Mouse (Mus musculus): Measurements from ENCODE around the gene Cwc22. TPM values are rescaled to one million over a fixed set of nuclear protein-coding genes. Genes with fewer than 3 reads are reported as not detected.

The Cwc22 gene
- polyA plus RNA-seq, 1 experiment from 2014 or later = 29.5 TPM

DNA sequence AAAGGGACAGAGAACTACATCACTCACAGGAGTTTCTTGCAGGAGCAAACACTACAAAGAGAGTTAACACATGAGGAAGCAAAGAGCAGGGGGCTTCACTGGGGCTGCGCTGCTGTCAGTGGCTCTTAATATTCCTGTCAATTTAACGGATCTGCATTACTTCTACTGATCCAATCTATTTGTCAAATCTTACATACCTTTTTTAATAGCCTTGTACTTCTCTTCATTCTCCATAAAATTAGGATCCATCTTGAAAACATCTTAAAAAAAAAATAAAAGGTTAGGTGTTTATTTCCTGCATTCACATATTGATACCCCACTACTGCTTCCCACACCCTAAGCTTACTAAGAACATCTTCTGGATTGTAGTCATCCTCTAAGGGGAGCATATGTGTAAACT, 25.6 kb downstream of the Cwc22 start:
- 93% methylated on average over 2 of the region's 2 CpGs for WGBS
- peaks cover 22% of the 10 kb centered on the region for H3K36me3 ChIP-seq
- H3K9me3 ChIP-seq = no peaks in the 10 kb centered on the region
- H3K4me3 ChIP-seq (replicated peaks) = no peak overlapping the region
- no peak overlapping the region for H3K4me2 ChIP-seq
- H3K9ac ChIP-seq = no peak overlapping the region
- no peak overlapping the region for H3K27ac ChIP-seq
- no peak for ATAC-seq (ENCODE audit: insufficient read depth, low FRiP score, low read depth)
- H3K27me3 ChIP-seq (replicated peaks) = no peaks in the 10 kb centered on the region
- no peaks in the 10 kb centered on the region for H3K4me1 ChIP-seq

GRCm38 (mm10) chr2:77918474-77918873, 27.7 kb downstream of the Cwc22 start:
- 81% methylated on average over 3 of the region's 3 CpGs for WGBS
- peaks cover 16% of the 10 kb centered on the region; the same call in 1 of the 2 replicates for H3K36me3 ChIP-seq

GRCm38 (mm10) chr2:77918006-77918405, 28.2 kb downstream of the Cwc22 start:
- ATAC-seq (ENCODE audit: insufficient read depth, low FRiP score, low read depth) = no peak
- Histone ChIP-seq H3K36me3 (peaks cover 12% of the 10 kb centered on the region; the same call in 1 of the 2 replicates), H3K9me3 (no peaks in the 10 kb centered on the region), H3K4me3 (replicated peaks) (no peak overlapping the region), H3K4me1 (no peaks in the 10 kb centered on the region), H3K27me3 (replicated peaks) (no peaks in the 10 kb centered on the region), H3K27ac (no peak overlapping the region), H3K4me2 (no peak overlapping the region), H3K9ac (no peak overlapping the region)
- WGBS = 77% methylated on average over 2 of the region's 2 CpGs

More at GRCm38 (mm10) chr2:77918474-77918873, 27.7 kb downstream of the Cwc22 start:
- Histone ChIP-seq H3K4me2 (no peak overlapping the region), H3K4me1 (no peaks in the 10 kb centered on the region), H3K9ac (no peak overlapping the region), H3K4me3 (replicated peaks) (no peak overlapping the region), H3K27me3 (replicated peaks) (no peaks in the 10 kb centered on the region), H3K27ac (no peak overlapping the region), H3K9me3 (no peaks in the 10 kb centered on the region)
- ATAC-seq (ENCODE audit: insufficient read depth, low FRiP score, low read depth) = no peak

DNA sequence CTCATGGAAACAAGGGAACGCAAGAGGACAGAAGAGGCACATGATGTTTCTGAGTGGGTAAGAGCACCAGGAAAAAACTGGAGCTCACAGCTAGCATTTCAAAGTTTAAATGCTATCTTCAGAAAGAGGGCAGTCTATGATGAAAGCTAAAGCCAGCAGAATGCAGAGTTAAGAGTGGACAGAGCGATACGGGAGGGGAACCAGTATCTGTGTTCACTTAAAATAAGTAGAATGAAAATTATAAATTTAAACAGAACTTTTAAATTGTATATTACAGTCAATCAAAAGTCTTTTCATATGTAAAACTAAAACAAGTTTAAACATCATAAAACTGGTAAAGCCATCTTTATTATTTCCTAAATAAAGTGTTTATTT, 28.8 kb downstream of the Cwc22 start:
- Histone ChIP-seq H3K4me3 (replicated peaks) (no peak overlapping the region), H3K9me3 (no peaks in the 10 kb centered on the region), H3K27me3 (replicated peaks) (no peaks in the 10 kb centered on the region), H3K27ac (no peak overlapping the region), H3K4me2 (no peak overlapping the region), H3K4me1 (no peaks in the 10 kb centered on the region), H3K9ac (no peak overlapping the region), H3K36me3 (peaks cover 12% of the 10 kb centered on the region)
- 95% methylated on average over 3 of the region's 3 CpGs for WGBS
- ATAC-seq (ENCODE audit: insufficient read depth, low FRiP score, low read depth) = no peak

GRCm38 (mm10) chr2:77916586-77917359, 29.4 kb downstream of the Cwc22 start:
- ATAC-seq (ENCODE audit: insufficient read depth, low FRiP score, low read depth) = no peak
- Histone ChIP-seq H3K4me2 (no peak overlapping the region), H3K9ac (no peak overlapping the region), H3K9me3 (no peaks in the 10 kb centered on the region), H3K4me3 (replicated peaks) (no peak overlapping the region), H3K4me1 (no peaks in the 10 kb centered on the region), H3K27me3 (replicated peaks) (no peaks in the 10 kb centered on the region), H3K27ac (no peak overlapping the region), H3K36me3 (peaks cover 12% of the 10 kb centered on the region)
- WGBS = 81% methylated on average over 8 of the region's 8 CpGs

DNA sequence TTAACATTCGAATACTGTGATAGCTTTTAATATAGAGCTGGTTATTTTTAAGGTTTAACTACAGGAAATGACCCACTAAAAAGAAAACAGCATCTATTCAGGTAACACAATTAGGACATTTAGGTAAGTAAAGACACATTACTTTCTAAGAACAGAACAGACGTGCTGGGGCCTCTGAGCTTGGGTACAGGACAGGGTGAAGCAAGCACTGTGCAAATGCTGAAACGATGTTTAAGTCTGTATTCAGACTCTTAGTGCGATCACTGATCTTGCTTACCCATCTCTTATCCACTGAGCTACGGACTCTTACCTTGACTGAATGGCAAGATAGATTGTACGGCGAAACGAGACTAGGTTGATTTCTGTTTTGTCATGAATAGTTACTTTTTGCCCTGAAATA, 31.0 kb downstream of the Cwc22 start:
- H3K27ac ChIP-seq = no peak overlapping the region
- H3K9ac ChIP-seq = no peak overlapping the region
- no peaks in the 10 kb centered on the region for H3K9me3 ChIP-seq
- H3K27me3 ChIP-seq (replicated peaks) = no peaks in the 10 kb centered on the region
- peaks cover 19% of the 10 kb centered on the region for H3K36me3 ChIP-seq
- ATAC-seq (ENCODE audit: insufficient read depth, low FRiP score, low read depth) = no peak
- H3K4me2 ChIP-seq = no peak overlapping the region
- no peak overlapping the region for H3K4me3 ChIP-seq (replicated peaks)
- 95% methylated on average over 8 of the region's 8 CpGs for WGBS
- H3K4me1 ChIP-seq = no peaks in the 10 kb centered on the region

DNA sequence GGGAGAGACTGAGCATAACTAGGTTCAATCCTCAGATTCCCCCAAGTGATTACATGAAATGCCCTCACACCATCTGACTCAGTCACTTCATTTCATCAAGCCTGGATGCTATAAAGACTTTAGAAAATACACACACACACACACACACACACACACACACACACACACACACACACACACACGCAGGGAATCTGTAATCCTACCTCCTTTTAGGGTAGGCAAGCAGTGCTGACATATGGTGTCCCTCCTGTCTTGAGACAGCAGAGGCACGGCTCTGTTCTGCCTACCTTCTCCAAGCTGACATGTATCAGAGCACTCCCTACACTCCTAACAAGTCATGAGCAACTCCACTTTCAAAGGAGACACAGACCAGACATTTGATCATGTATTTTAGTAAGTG, 32.5 kb downstream of the Cwc22 start:
- Histone ChIP-seq H3K36me3 (peaks cover 19% of the 10 kb centered on the region), H3K4me1 (no peaks in the 10 kb centered on the region)
- 75% methylated on average over 2 of the region's 2 CpGs for WGBS

DNA sequence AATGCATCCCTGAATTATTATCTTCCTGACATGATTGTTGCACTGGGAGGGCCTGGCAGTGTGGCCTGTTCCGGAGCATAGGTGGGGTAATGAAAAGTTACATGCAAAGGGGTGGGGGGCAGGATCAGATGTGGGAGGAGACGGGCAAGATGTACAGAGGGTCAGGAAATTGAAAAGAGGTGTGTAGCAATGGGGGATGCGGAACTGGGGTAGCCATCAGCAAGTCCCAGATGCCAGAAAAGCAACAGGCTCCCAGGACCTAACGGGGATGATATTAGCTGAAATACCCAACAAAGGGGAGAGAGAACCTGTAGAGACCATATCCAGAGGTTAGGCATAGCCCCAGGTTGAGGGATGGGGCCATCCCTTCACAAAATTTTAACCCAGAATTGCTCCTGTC, 34.0 kb downstream of the Cwc22 start:
- Histone ChIP-seq H3K36me3 (peaks cover 18% of the 10 kb centered on the region), H3K27ac (no peak overlapping the region)
- 92% methylated on average over 4 of the region's 4 CpGs for WGBS

More for the DNA sequence above, 32.5 kb downstream of the Cwc22 start:
- H3K27me3 ChIP-seq (replicated peaks) = no peaks in the 10 kb centered on the region
- no peak overlapping the region for H3K9ac ChIP-seq
- no peak overlapping the region for H3K27ac ChIP-seq
- H3K9me3 ChIP-seq = no peaks in the 10 kb centered on the region
- H3K4me2 ChIP-seq = no peak overlapping the region
- no peak for ATAC-seq (ENCODE audit: insufficient read depth, low FRiP score, low read depth)
- H3K4me3 ChIP-seq (replicated peaks) = no peak overlapping the region

GRCm38 (mm10) chr2:77911452-77911851, 34.7 kb downstream of the Cwc22 start:
- no peak overlapping the region for H3K4me2 ChIP-seq
- H3K36me3 ChIP-seq = peaks cover 11% of the 10 kb centered on the region
- H3K27ac ChIP-seq = no peak overlapping the region
- no peaks in the 10 kb centered on the region for H3K27me3 ChIP-seq (replicated peaks)
- WGBS = 73% methylated on average over 2 of the region's 2 CpGs
- H3K4me1 ChIP-seq = no peaks in the 10 kb centered on the region
- H3K4me3 ChIP-seq (replicated peaks) = no peak overlapping the region
- ATAC-seq (ENCODE audit: insufficient read depth, low FRiP score, low read depth) = no peak
- H3K9me3 ChIP-seq = no peaks in the 10 kb centered on the region
- H3K9ac ChIP-seq = no peak overlapping the region

More for the DNA sequence above, 34.0 kb downstream of the Cwc22 start:
- Histone ChIP-seq H3K4me2 (no peak overlapping the region), H3K27me3 (replicated peaks) (no peaks in the 10 kb centered on the region), H3K9me3 (no peaks in the 10 kb centered on the region), H3K4me3 (replicated peaks) (no peak overlapping the region), H3K4me1 (no peaks in the 10 kb centered on the region), H3K9ac (no peak overlapping the region)
- no peak for ATAC-seq (ENCODE audit: insufficient read depth, low FRiP score, low read depth)

DNA sequence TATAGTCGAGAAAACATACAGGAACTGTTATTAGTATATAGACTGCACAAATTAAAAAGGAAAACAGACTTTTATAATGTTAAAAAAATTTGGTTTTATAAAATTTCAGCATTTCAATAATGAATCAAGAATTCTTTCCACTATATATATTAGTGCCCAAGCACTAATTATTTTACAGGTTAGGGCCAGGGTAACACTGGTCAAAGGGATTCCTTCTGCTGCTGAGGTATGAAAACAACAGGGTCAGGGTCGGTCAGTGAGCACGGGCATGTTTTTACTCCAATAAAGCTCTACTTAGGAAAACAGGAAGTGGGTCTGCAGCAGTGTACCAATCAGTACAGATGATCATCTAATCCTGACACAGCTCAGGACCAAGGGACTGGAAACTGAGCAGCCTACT, 36.0 kb downstream of the Cwc22 start:
- Histone ChIP-seq H3K27ac (no peak overlapping the region), H3K36me3 (peaks cover 12% of the 10 kb centered on the region), H3K9me3 (no peaks in the 10 kb centered on the region), H3K4me2 (no peak overlapping the region), H3K4me3 (replicated peaks) (no peak overlapping the region), H3K27me3 (replicated peaks) (no peaks in the 10 kb centered on the region), H3K9ac (no peak overlapping the region), H3K4me1 (no peaks in the 10 kb centered on the region)
- 57% methylated on average over 3 of the region's 3 CpGs for WGBS
- no peak for ATAC-seq (ENCODE audit: insufficient read depth, low FRiP score, low read depth)

DNA sequence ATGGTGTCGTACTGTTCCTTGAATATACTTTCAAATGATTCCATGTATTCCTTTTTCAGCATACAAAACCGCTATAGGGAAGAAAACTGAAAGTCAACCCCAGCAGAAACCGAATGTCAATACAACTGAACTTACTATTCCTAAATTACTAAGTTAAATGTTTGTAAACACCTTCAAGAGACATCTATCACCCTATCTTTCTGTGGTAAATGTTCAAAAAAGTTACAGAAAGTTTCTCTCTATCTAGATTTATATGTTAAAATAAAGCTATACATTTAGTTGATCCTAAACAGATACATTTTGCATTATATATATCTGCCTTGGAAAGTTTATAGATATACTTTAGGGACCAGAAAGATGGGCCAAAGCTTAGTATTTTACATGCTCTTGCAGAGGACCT, 39.0 kb downstream of the Cwc22 start:
- Histone ChIP-seq H3K4me3 (replicated peaks) (no peak overlapping the region), H3K4me2 (no peak overlapping the region), H3K4me1 (no peaks in the 10 kb centered on the region), H3K36me3 (peaks cover 26% of the 10 kb centered on the region; the same call in 1 of the 2 replicates), H3K27ac (no peak overlapping the region), H3K9me3 (no peaks in the 10 kb centered on the region), H3K27me3 (replicated peaks) (no peaks in the 10 kb centered on the region), H3K9ac (no peak overlapping the region)
- 92% methylated on average over 3 of the region's 3 CpGs for WGBS
- no peak for ATAC-seq (ENCODE audit: insufficient read depth, low FRiP score, low read depth)

DNA sequence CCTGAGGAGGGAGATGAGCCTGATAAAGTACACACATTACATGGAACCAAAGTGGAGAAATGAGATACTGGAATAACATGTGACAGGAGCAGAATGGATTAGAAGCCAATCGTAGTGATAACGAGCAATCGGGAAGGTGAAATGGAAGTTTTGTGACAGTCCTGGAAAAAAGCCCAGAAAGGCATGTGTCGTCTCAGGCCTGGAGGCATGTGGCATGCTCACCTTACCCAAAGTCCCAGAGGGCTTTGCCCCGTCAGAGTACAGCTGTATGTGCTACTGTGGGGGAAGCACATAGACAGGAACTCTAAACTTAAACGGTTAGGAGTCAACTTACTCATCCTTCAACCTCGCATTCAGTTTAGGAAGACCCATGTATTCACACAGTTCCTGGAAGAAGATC, 41.2 kb downstream of the Cwc22 start:
- Histone ChIP-seq H3K9ac (no peak overlapping the region), H3K27me3 (replicated peaks) (no peaks in the 10 kb centered on the region), H3K4me3 (replicated peaks) (no peak overlapping the region), H3K9me3 (no peaks in the 10 kb centered on the region), H3K4me2 (no peak overlapping the region), H3K36me3 (peaks cover 21% of the 10 kb centered on the region), H3K27ac (no peak overlapping the region), H3K4me1 (no peaks in the 10 kb centered on the region)
- 90% methylated on average over 7 of the region's 7 CpGs for WGBS
- no peak for ATAC-seq (ENCODE audit: insufficient read depth, low FRiP score, low read depth)

DNA sequence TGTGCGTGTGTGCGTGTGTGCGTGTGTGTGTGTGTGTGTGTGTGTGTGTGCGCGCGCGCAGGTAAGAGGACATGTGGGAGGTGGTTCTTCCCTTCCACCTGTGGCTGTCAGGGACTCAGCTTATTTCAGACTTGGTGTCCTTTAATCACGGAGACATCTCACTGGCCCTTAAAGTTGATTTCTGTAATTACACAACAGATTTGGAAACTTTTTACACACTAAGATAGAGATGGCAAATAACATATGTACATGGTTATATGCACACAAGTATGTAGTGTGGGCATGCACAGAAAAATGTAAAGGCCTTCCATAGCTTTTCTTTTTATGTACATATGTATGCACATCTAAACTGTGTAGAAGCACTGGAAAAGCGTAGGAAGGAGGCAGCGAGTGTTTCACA, 41.7 kb downstream of the Cwc22 start:
- 92% methylated on average over 10 of the region's 10 CpGs for WGBS
- H3K36me3 ChIP-seq = peaks cover 26% of the 10 kb centered on the region
- H3K4me2 ChIP-seq = no peak overlapping the region
- H3K27me3 ChIP-seq (replicated peaks) = no peaks in the 10 kb centered on the region
- H3K9me3 ChIP-seq = no peaks in the 10 kb centered on the region
- H3K27ac ChIP-seq = no peak overlapping the region
- no peaks in the 10 kb centered on the region for H3K4me1 ChIP-seq
- no peak overlapping the region for H3K4me3 ChIP-seq (replicated peaks)
- no peak overlapping the region for H3K9ac ChIP-seq
- ATAC-seq (ENCODE audit: insufficient read depth, low FRiP score, low read depth) = no peak

Measured in stomach, embryonic 15.5 days (tissue).